Mouse (Mus musculus): ENCODE measurements around the gene Cacfd1.

GRCm38 (mm10) chr2:27039286-27039685, 29.6 kb downstream of the Cacfd1 start:
- no peak for TF ChIP-seq POLR2A (IDR thresholded peaks at IDR 0.05; ENCODE audit: borderline replicate concordance, insufficient read depth, low read length)
- peak; percentile 24; the same call in 1 of the 2 replicates for TF ChIP-seq CTCF (IDR thresholded peaks at IDR 0.05; ENCODE audit: borderline replicate concordance, insufficient read depth, low read depth, low read length)
